Mouse (Mus musculus): Measurements from ENCODE around the gene Gm20894. TPM values are rescaled to one million over a fixed set of nuclear protein-coding genes. Genes with fewer than 3 reads are reported as not detected.
"Not testable (repeated sequence)": the region's sequence is repeated elsewhere in the genome, so short reads cannot be mapped to it uniquely, and the experiment has no call there.

Gm20894 gene
- polyA plus RNA-seq (2015; fragmentation: Nextera tagmentation; extraction: Ambion mirVana), result not detected in 2 replicates

DNA sequence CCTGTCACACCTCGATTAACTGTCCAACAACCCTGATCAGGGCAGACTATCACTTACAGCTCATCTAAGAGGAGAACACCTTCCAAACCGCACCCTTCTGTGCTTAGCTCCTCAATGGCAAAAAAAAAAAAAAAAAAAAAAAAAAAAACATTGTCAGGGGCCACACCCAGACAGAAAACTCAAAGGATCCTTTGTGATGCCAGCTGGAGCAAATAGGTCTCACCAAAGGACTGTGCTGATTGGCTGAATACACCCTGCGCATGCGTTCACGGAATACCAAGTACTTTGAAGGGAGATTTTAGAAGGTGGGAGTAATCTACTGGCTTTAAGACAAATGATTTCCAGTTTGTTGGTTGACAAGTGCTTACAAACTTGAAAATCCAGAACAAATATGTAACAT, at the start of gene Gm20894:
Gm20894 (minus strand) TSS at position 101 of the 400 bp plus-strand sequence.
- not testable (repeated sequence) for H3K4me3 ChIP-seq (replicated peaks); H3K36me3 ChIP-seq; H3K9ac ChIP-seq; H3K27me3 ChIP-seq; H3K4me1 ChIP-seq; H3K27ac ChIP-seq (replicated peaks); H3K4me2 ChIP-seq (replicated peaks); H3K9me3 ChIP-seq (replicated peaks); ATAC-seq (ENCODE audit: insufficient number of reproducible peaks, low FRiP score, low TSS enrichment, low read depth)
- WGBS, result no CpG with 5 or more reads among the region's 5 CpGs

Measured in embryonic facial prominence, embryonic 15.5 days (tissue).